Comparison of ENCODE assay signal across 18 mouse cellular contexts in the genomic region with DNA sequence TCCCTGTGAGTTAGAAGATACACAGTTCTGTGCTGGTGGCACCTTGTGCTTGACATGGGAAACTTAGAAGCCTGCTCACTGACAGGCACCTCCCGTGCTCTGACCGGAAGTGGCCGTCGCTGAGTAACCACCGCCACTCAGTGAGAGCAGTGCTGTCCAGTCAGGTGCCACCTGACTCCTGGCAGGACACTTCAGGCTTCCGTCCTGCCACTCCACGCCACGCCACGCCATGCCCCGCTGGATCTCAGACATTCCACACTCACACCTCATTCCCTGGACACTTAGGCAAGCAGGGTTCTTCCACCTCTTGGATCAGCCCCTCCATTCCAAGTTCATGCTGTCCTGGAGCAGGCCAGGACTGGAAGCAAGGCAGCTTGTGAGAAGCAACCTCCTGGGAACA. TPM values are rescaled to one million over a fixed set of nuclear protein-coding genes. Genes with fewer than 3 reads are reported as not detected.
DNase-seq lines count a peak whose midpoint lies in the region; ATAC-seq and TF ChIP-seq lines count a peak whose summit lies in the region.
"Had no signal": no experiment of that assay in that cellular context is flagged by ENCODE, and none has a peak within 500 bp of the region (broad histone marks: within the 10 kb centered on the region; RNA-seq: fewer than 3 reads in every experiment).

No protein-coding gene starts in this region.

- peaks cover 71% of the 10 kb centered on the region for H3K36me3 ChIP-seq in hindbrain, embryonic 13.5 days
- peaks cover 66% of the 10 kb centered on the region for H3K36me3 ChIP-seq in hindbrain, embryonic 10.5 days
- no peaks in the 10 kb centered on the region; the same call in none of the 2 replicates for H3K36me3 ChIP-seq in liver, embryonic 16.5 days (ENCODE audit: control insufficient read depth, insufficient read depth)
- H3K36me3 ChIP-seq in stomach, postnatal 0 days (ENCODE audit: control insufficient read depth, insufficient read depth, low read length), result peaks cover 37% of the 10 kb centered on the region

- H3K4me2 ChIP-seq in hindbrain, embryonic 13.5 days, result no peak overlapping the region
- no peak overlapping the region for H3K4me2 ChIP-seq in liver, embryonic 16.5 days (ENCODE audit: low read depth, low read length)
- no peak overlapping the region for H3K4me2 ChIP-seq in stomach, postnatal 0 days (replicated peaks; ENCODE audit: low read depth)
- H3K4me2 ChIP-seq: embryonic facial prominence, embryonic 15.5 days; heart, embryonic 11.5 days; hindbrain, embryonic 15.5 days; limb, embryonic 13.5 days had no signal

- no peak for DNase-seq in hindbrain, embryonic 10.5 days (ENCODE audit: low spot score)
- peak; percentile 55 for DNase-seq in lung, postnatal 10 days
- DNase-seq in stomach, postnatal 0 days (ENCODE audit: low spot score), result peak; percentile 36
- DNase-seq in ovary, postnatal 36 days (ENCODE audit: low spot score), result no peak
- DNase-seq in spleen, postnatal 4 days (ENCODE audit: low spot score in 2 of 2), result no peak
- DNase-seq: cerebellum, adult 18-20 months; cerebellum, postnatal 36 days; heart, postnatal 14 days; midbrain, embryonic 14.5 days; retina, postnatal 1 day had no signal

- H3K27ac ChIP-seq in hindbrain, embryonic 13.5 days, result peak overlapping the region; percentile 3
- no peak overlapping the region for H3K27ac ChIP-seq in hindbrain, embryonic 10.5 days
- H3K27ac ChIP-seq in liver, embryonic 16.5 days (ENCODE audit: low read length), result peak overlapping the region; percentile 78
- H3K27ac ChIP-seq in stomach, postnatal 0 days (replicated peaks), result no peak overlapping the region
- H3K27ac ChIP-seq: embryonic facial prominence, embryonic 15.5 days; hindbrain, embryonic 15.5 days; limb, embryonic 13.5 days had no signal

- H3K27me3 ChIP-seq in hindbrain, embryonic 13.5 days, result no peaks in the 10 kb centered on the region
- H3K27me3 ChIP-seq in hindbrain, embryonic 10.5 days (ENCODE audit: insufficient read depth, poor library complexity, severe bottlenecking), result no peaks in the 10 kb centered on the region
- H3K27me3 ChIP-seq in liver, embryonic 16.5 days (ENCODE audit: control insufficient read depth, insufficient read depth, low read depth, low read length), result no peaks in the 10 kb centered on the region
- no peaks in the 10 kb centered on the region for H3K27me3 ChIP-seq in stomach, postnatal 0 days (ENCODE audit: control insufficient read depth, insufficient read depth, low read length)
- H3K27me3 ChIP-seq: embryonic facial prominence, embryonic 15.5 days; hindbrain, embryonic 15.5 days; limb, embryonic 13.5 days had no signal

- no peaks in the 10 kb centered on the region for H3K9me3 ChIP-seq in hindbrain, embryonic 13.5 days
- H3K9me3 ChIP-seq in hindbrain, embryonic 10.5 days, result no peaks in the 10 kb centered on the region
- no peaks in the 10 kb centered on the region for H3K9me3 ChIP-seq in liver, embryonic 16.5 days (replicated peaks; ENCODE audit: control insufficient read depth, low read length)
- no peaks in the 10 kb centered on the region for H3K9me3 ChIP-seq in stomach, postnatal 0 days (ENCODE audit: control insufficient read depth, low read length)
- H3K9me3 ChIP-seq: embryonic facial prominence, embryonic 15.5 days; G1E; hindbrain, embryonic 15.5 days; limb, embryonic 13.5 days had no signal

- WGBS in hindbrain, embryonic 13.5 days, result 96% methylated on average over 10 of the region's 10 CpGs
- WGBS in hindbrain, embryonic 10.5 days, result 99% methylated on average over 10 of the region's 10 CpGs
- WGBS in liver, embryonic 16.5 days (ENCODE audit: insufficient replicate concordance), result 82% methylated on average over 10 of the region's 10 CpGs
- 83% methylated on average over 10 of the region's 10 CpGs for WGBS in stomach, postnatal 0 days

- no peak for TF ChIP-seq EP300 in stomach, postnatal 0 days (optimal IDR thresholded peaks at IDR 0.05)

- ATAC-seq in hindbrain, embryonic 13.5 days (ENCODE audit: low FRiP score), result no peak
- ATAC-seq in liver, embryonic 16.5 days (ENCODE audit: low read depth), result no peak
- peak; percentile 25; the same call in 1 of the 2 replicates for ATAC-seq in stomach, postnatal 0 days (ENCODE audit: low FRiP score, low TSS enrichment)
- ATAC-seq: CD4-positive, CD25-positive, alpha-beta regulatory T cell, adult 4 months had no signal

- no peak overlapping the region for H3K9ac ChIP-seq in hindbrain, embryonic 13.5 days
- no peak overlapping the region for H3K9ac ChIP-seq in liver, embryonic 16.5 days (ENCODE audit: low read depth, low read length)
- H3K9ac ChIP-seq in stomach, postnatal 0 days (ENCODE audit: low read length), result no peak overlapping the region
- H3K9ac ChIP-seq: embryonic facial prominence, embryonic 15.5 days; hindbrain, embryonic 15.5 days; limb, embryonic 13.5 days had no signal

- H3K4me1 ChIP-seq in hindbrain, embryonic 13.5 days (replicated peaks), result peaks cover 5% of the 10 kb centered on the region
- peaks cover 11% of the 10 kb centered on the region; the same call in 1 of the 2 replicates for H3K4me1 ChIP-seq in hindbrain, embryonic 10.5 days (replicated peaks)
- H3K4me1 ChIP-seq in liver, embryonic 16.5 days (ENCODE audit: control insufficient read depth, low read depth, low read length), result peaks cover 11% of the 10 kb centered on the region
- no peaks in the 10 kb centered on the region for H3K4me1 ChIP-seq in stomach, postnatal 0 days (replicated peaks; ENCODE audit: control insufficient read depth, insufficient read depth)
- H3K4me1 ChIP-seq: hindbrain, embryonic 15.5 days; limb, embryonic 13.5 days had no signal

- H3K4me3 ChIP-seq in hindbrain, embryonic 13.5 days, result no peak overlapping the region
- no peak overlapping the region for H3K4me3 ChIP-seq in hindbrain, embryonic 10.5 days
- H3K4me3 ChIP-seq in liver, embryonic 16.5 days (ENCODE audit: low read depth, low read length), result no peak overlapping the region
- H3K4me3 ChIP-seq in stomach, postnatal 0 days (ENCODE audit: low read depth, low read length), result no peak overlapping the region
- H3K4me3 ChIP-seq: embryonic facial prominence, embryonic 15.5 days; hindbrain, embryonic 15.5 days; limb, embryonic 13.5 days had no signal

- no peak for TF ChIP-seq CTCF in stomach, postnatal 0 days (IDR thresholded peaks at IDR 0.05; ENCODE audit: low read depth)

RNA-seq across cellular contexts. Expression of a gene that starts 32.1 kb away (rescaled TPM):
- polyA plus RNA-seq in hindbrain, embryonic 13.5 days (2015; fragmentation: Nextera tagmentation; extraction: Ambion mirVana), result 0.26 and 0.31 TPM in 2 replicates
- polyA plus RNA-seq in hindbrain, embryonic 10.5 days (2016; fragmentation: Nextera tagmentation; extraction: Ambion mirVana), result 0.57 and 0.71 TPM in 2 replicates
- polyA plus RNA-seq in liver, embryonic 16.5 days (2015; fragmentation: Nextera tagmentation; extraction: Ambion mirVana), result 0.81 and 1.2 TPM in 2 replicates
- polyA plus RNA-seq in stomach, postnatal 0 days (2015; fragmentation: Nextera tagmentation; extraction: Ambion mirVana), result 3.0 and 3.2 TPM in 2 replicates

RNA-seq across cellular contexts. Expression of a gene that starts 46.4 kb away (rescaled TPM):
- polyA plus RNA-seq in hindbrain, embryonic 13.5 days (2015; fragmentation: Nextera tagmentation; extraction: Ambion mirVana), result 96.3 and 98.0 TPM in 2 replicates
- 75.9 and 86.1 TPM in 2 replicates for polyA plus RNA-seq in hindbrain, embryonic 10.5 days (2016; fragmentation: Nextera tagmentation; extraction: Ambion mirVana)
- 22.0 and 22.4 TPM in 2 replicates for polyA plus RNA-seq in liver, embryonic 16.5 days (2015; fragmentation: Nextera tagmentation; extraction: Ambion mirVana)
- 51.1 and 51.3 TPM in 2 replicates for polyA plus RNA-seq in stomach, postnatal 0 days (2015; fragmentation: Nextera tagmentation; extraction: Ambion mirVana)

Comparison
In these comparisons a context has a peak if more than half of its experiments do, and no peak if none do; other contexts are left out.
1. H3K27ac ChIP-seq: peak in hindbrain, embryonic 13.5 days (single experiment) and liver, embryonic 16.5 days (single experiment); none in hindbrain, embryonic 10.5 days (single experiment) and stomach, postnatal 0 days (single experiment).
2. DNase-seq: peak in lung, postnatal 10 days (single experiment) and stomach, postnatal 0 days (single experiment); none in hindbrain, embryonic 10.5 days (single experiment), ovary, postnatal 36 days (single experiment) and spleen, postnatal 4 days (0 of 2).